Mouse (Mus musculus): Measurements from ENCODE around the gene Tmem260.

- no peak for TF ChIP-seq CTCF (IDR thresholded peaks at IDR 0.05)
- no peak for TF ChIP-seq POLR2A (IDR thresholded peaks at IDR 0.05; ENCODE audit: insufficient read depth, low read depth, low read length)
- TF ChIP-seq EP300 (IDR thresholded peaks at IDR 0.05; ENCODE audit: insufficient read depth, low read depth, low read length), result no peak
Observed at GRCm38 (mm10) chr14:48475370-48475769, 29.4 kb downstream of the Tmem260 start.
